In genomic region chr2:174017042-174017441, GRCm38 (mm10) we compare ENCODE assay signal across 23 mouse cellular contexts. TPM values are rescaled to one million over a fixed set of nuclear protein-coding genes. Genes with fewer than 3 reads are reported as not detected.
DNase-seq lines count a peak whose midpoint lies in the region; TF ChIP-seq lines count a peak whose summit lies in the region.
"Had no signal": no experiment of that assay in that cellular context is flagged by ENCODE, and none has a peak within 500 bp of the region (broad histone marks: within the 10 kb centered on the region; RNA-seq: fewer than 3 reads in every experiment).

No protein-coding gene starts in this region.

- no peak overlapping the region for H3K4me3 ChIP-seq in heart, embryonic 10.5 days
- H3K4me3 ChIP-seq in small intestine, adult 2 months (ENCODE audit: low read depth, low read length): no peak overlapping the region
- H3K4me3 ChIP-seq: embryonic facial prominence, embryonic 10.5 days; heart, embryonic 13.5 days; hindbrain, embryonic 15.5 days; intestine, embryonic 15.5 days; liver, embryonic 12.5 days; neural tube, embryonic 12.5 days had no signal

- H3K27me3 ChIP-seq in heart, embryonic 10.5 days (ENCODE audit: insufficient read depth, poor library complexity, severe bottlenecking): peaks cover 13% of the 10 kb centered on the region; the same call in 1 of the 2 replicates
- H3K27me3 ChIP-seq in small intestine, adult 2 months (ENCODE audit: control insufficient read depth, insufficient read depth, low read length): no peaks in the 10 kb centered on the region
- H3K27me3 ChIP-seq: heart, embryonic 13.5 days; hindbrain, embryonic 15.5 days; intestine, embryonic 15.5 days; liver, embryonic 12.5 days; neural tube, embryonic 12.5 days had no signal

- H3K36me3 ChIP-seq in heart, embryonic 10.5 days: no peaks in the 10 kb centered on the region
- no peaks in the 10 kb centered on the region for H3K36me3 ChIP-seq in small intestine, adult 2 months (ENCODE audit: control insufficient read depth, insufficient read depth, low read length)
- H3K36me3 ChIP-seq: embryonic facial prominence, embryonic 10.5 days; heart, embryonic 13.5 days; hindbrain, embryonic 15.5 days; intestine, embryonic 15.5 days; liver, embryonic 12.5 days; neural tube, embryonic 12.5 days had no signal

- no peak overlapping the region for H3K27ac ChIP-seq in heart, embryonic 10.5 days
- peak overlapping the region; percentile 96; the same call in 1 of the 2 replicates for H3K27ac ChIP-seq in small intestine, adult 2 months (ENCODE audit: insufficient read depth, low read depth, low read length)
- H3K27ac ChIP-seq: embryonic facial prominence, embryonic 10.5 days; heart, embryonic 13.5 days; hindbrain, embryonic 15.5 days; intestine, embryonic 15.5 days; liver, embryonic 12.5 days; neural tube, embryonic 12.5 days had no signal

- H3K4me1 ChIP-seq in heart, embryonic 10.5 days: 0 out of 2 replicates have a peak, but pooled peaks cover 8% of the 10 kb centered on the region
- H3K4me1 ChIP-seq in small intestine, adult 2 months (ENCODE audit: control insufficient read depth, insufficient read depth, insufficient read length, low read length): peaks cover 41% of the 10 kb centered on the region
- H3K4me1 ChIP-seq: hindbrain, embryonic 15.5 days had no signal

- TF ChIP-seq CTCF in small intestine, adult 2 months (IDR thresholded peaks at IDR 0.05; ENCODE audit: extremely low read depth, insufficient read length, insufficient replicate concordance, low read depth, low read length): no peak

- TF ChIP-seq POLR2A in small intestine, adult 2 months (IDR thresholded peaks at IDR 0.05; ENCODE audit: low read depth, low read length): no peak

- 76% methylated on average over 6 of the region's 6 CpGs for WGBS in heart, embryonic 10.5 days
- WGBS in small intestine, adult 2 months: 82% methylated on average over 6 of the region's 6 CpGs

- peak; percentile 20 for DNase-seq in adrenal gland, postnatal 14 days
- no peak for DNase-seq in adrenal gland, adult 8-10 months
- DNase-seq in heart, embryonic 10.5 days (ENCODE audit: low spot score): peak; percentile 43
- no peak for DNase-seq in heart, adult 8-10 months (ENCODE audit: low spot score)
- peak; percentile 27 for DNase-seq in testis, postnatal 10 days (ENCODE audit: low spot score)
- DNase-seq in testis, postnatal 14 days (ENCODE audit: low spot score): no peak
- DNase-seq in ovary, postnatal 14 days (ENCODE audit: low spot score): no peak
- DNase-seq: adrenal gland, postnatal 25 days; cerebellum, adult 11 months; cerebellum, adult 9-11 months; gastrocnemius, postnatal 10 days; heart, postnatal 14 days; kidney, adult 8-10 months; kidney, postnatal 10 days; lung, adult 18-20 months; lung, postnatal 10 days had no signal

- H3K9me3 ChIP-seq in heart, embryonic 10.5 days: no peaks in the 10 kb centered on the region
- H3K9me3 ChIP-seq: embryonic facial prominence, embryonic 10.5 days; heart, embryonic 13.5 days; hindbrain, embryonic 15.5 days; intestine, embryonic 15.5 days; liver, embryonic 12.5 days; neural tube, embryonic 12.5 days had no signal

RNA-seq across cellular contexts. Expression of gene Stx16, which starts 59.1 kb away (rescaled TPM):
- total RNA-seq in adrenal gland, postnatal 14 days (2021): 33.8 and 37.5 TPM in 2 replicates
- 10 to 100 TPM; 52.0 to 61.3 (median 55.4) TPM for total RNA-seq in adrenal gland, adult 8-10 months (2022)
- 10.1 and 11.9 TPM in 2 replicates for polyA plus RNA-seq in heart, embryonic 10.5 days (2016; fragmentation: Nextera tagmentation; extraction: Ambion mirVana)
- 10 to 100 TPM; 17.0 to 21.3 (median 18.8) TPM for total RNA-seq in heart, adult 8-10 months (2022)
- 11.5 and 23.4 TPM in 2 replicates for polyA plus RNA-seq in small intestine, adult 2 months (2012; rRNA removed)

Comparison
In these comparisons a context has a peak if more than half of its experiments do, and no peak if none do; other contexts are left out.
1. DNase-seq: peak in adrenal gland, postnatal 14 days (single experiment), heart, embryonic 10.5 days (single experiment) and testis, postnatal 10 days (single experiment); none in adrenal gland, adult 8-10 months (single experiment), heart, adult 8-10 months (single experiment), testis, postnatal 14 days (single experiment) and ovary, postnatal 14 days (single experiment).